Mouse (Mus musculus) neural tube, embryonic 13.5 days (tissue): ENCODE measurements around the gene Col5a1. TPM values are rescaled to one million over a fixed set of nuclear protein-coding genes. Genes with fewer than 3 reads are reported as not detected.
A peak's percentile ranks its signal among the peaks of the same experiment; 100 is the strongest.

Experiments used
- ATAC-seq: fragments of 200-750 bp; cut with Nextera tagmentation; 2 replicates; pipeline ENCODE4 v1.8.0; 2017; ENCODE audit warnings: low read depth, mild to moderate bottlenecking, moderate TSS enrichment, moderate library complexity
- H3K27ac ChIP-seq: fragments of 300-500 bp; sonication (generic); replicated peaks from 2 replicates; pipeline ENCODE4 v1.5.1; 2015; ENCODE audit warnings: moderate library complexity, mild to moderate bottlenecking, inconsistent platforms
- H3K27me3 ChIP-seq: fragments of 300-500 bp; sonication (generic); 2 replicates; pipeline ENCODE4 v1.6.1; 2015; ENCODE audit warnings: mild to moderate bottlenecking, inconsistent platforms
- H3K36me3 ChIP-seq: fragments of 300-500 bp; sonication (generic); 2 replicates; pipeline ENCODE4 v1.6.1; 2015; ENCODE audit warnings: mild to moderate bottlenecking, inconsistent platforms
- H3K4me1 ChIP-seq: fragments of 300-500 bp; sonication (generic); replicated peaks from 2 replicates; pipeline ENCODE4 v1.6.1; 2015; ENCODE audit warnings: inconsistent platforms
- H3K4me2 ChIP-seq: fragments of 300-500 bp; sonication (generic); 2 replicates; pipeline ENCODE4 v1.6.1; 2015; ENCODE audit warnings: inconsistent platforms, mild to moderate bottlenecking, moderate library complexity
- H3K4me3 ChIP-seq: fragments of 300-500 bp; sonication (generic); 2 replicates; pipeline ENCODE4 v1.5.1; 2015; ENCODE audit warnings: mild to moderate bottlenecking, inconsistent platforms
- H3K9ac ChIP-seq: fragments of 300-500 bp; sonication (generic); 2 replicates; pipeline ENCODE4 v1.6.1; 2015; ENCODE audit warnings: moderate library complexity, mild to moderate bottlenecking, inconsistent platforms
- H3K9me3 ChIP-seq: fragments of 300-500 bp; sonication (generic); 2 replicates; pipeline ENCODE4 v1.6.1; 2016; ENCODE audit warnings: inconsistent platforms
- WGBS: fragments of 180-500 bp; shearing (Covaris S2); methylation state at CpG from one replicate; pipeline ENCODE4 v1.1.7; 2015; 5-methylcytosine and 5-hydroxymethylcytosine counted together
- polyA plus RNA-seq: library from polyadenylated mRNA; unstranded; fragments of >200 nt; fragmentation: Nextera tagmentation; extraction: Ambion mirVana; gene quantifications from 2 replicates; pipeline ENCODE4 v1.2.1, GENCODE M21; 2015

The Col5a1 gene
- polyA plus RNA-seq = 25.8 and 27.4 TPM in 2 replicates

DNA sequence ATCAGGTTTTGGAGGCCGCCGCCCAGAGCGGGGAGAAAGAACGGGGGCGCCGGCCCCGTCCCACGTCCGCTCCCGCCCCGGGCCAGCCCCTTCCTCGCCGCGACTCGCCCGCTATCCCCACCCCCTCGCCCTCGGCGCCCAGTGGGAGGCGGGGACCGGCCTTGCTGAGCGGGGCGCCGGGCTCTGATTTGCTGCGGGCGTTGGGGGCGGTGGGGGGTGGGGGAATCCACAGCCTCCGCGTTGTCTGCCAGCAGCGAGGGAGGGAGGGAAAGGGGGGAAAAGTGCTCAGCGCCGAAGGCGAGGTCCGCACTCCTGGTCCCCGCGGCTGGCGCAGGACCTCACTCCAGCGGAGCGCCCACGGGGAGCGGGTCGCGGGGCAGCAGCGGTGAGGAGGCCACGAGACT is at the start of gene Col5a1:
TSS of gene Col5a1 (plus strand) at position 278 of the 404 bp plus-strand sequence.
- peak within 1 kb of the TSS; percentile 48 for H3K4me3 ChIP-seq
- H3K9me3 ChIP-seq = no peaks in the 10 kb centered on the region
- peaks cover 33% of the 10 kb centered on the region for H3K27me3 ChIP-seq
- no peaks in the 10 kb centered on the region for H3K36me3 ChIP-seq
- peak within 1 kb of the TSS; percentile 68 for H3K27ac ChIP-seq
- peak within 1 kb of the TSS; percentile 66 for H3K9ac ChIP-seq
- H3K4me2 ChIP-seq = peak within 1 kb of the TSS; percentile 75
- peak; percentile 88 for ATAC-seq
- H3K4me1 ChIP-seq = peaks cover 43% of the 10 kb centered on the region
- WGBS = under 1% methylated on average over 45 of the region's 45 CpGs

GRCm38 (mm10) chr2:27838112-27838511 is 48.1 kb upstream of the Col5a1 start:
- H3K4me2 ChIP-seq = no peak overlapping the region
- H3K9ac ChIP-seq = no peak overlapping the region
- H3K9me3 ChIP-seq = no peaks in the 10 kb centered on the region
- no peak for ATAC-seq
- 60% methylated on average over 9 of the region's 9 CpGs for WGBS
- H3K4me3 ChIP-seq = no peak overlapping the region
- H3K36me3 ChIP-seq = no peaks in the 10 kb centered on the region
- H3K27me3 ChIP-seq = no peaks in the 10 kb centered on the region
- peaks cover 12% of the 10 kb centered on the region for H3K4me1 ChIP-seq
- no peak overlapping the region for H3K27ac ChIP-seq

DNA sequence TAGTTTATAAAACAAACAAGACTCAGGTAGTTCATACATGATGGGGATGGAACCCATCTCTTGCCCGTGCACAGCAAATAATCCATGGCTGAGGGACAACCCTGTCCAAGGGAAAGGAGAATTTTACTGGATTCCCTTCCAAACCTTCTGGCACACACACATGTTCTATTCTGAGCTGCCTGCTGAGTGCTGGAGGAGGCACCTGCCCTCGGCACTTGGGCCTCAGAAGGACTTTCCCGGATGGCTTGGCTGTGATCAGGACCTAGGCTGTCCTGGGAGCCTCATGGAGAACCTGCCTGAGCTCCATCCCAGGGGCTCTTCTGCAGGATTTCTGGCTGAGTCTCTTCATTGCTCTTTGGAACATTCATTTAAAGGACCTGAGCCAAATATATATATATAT is 45.3 kb upstream of the Col5a1 start:
- H3K9me3 ChIP-seq = no peaks in the 10 kb centered on the region
- H3K27ac ChIP-seq = no peak overlapping the region
- no peaks in the 10 kb centered on the region for H3K27me3 ChIP-seq
- H3K4me1 ChIP-seq = peaks cover 5% of the 10 kb centered on the region
- 69% methylated on average over 3 of the region's 3 CpGs for WGBS
- H3K9ac ChIP-seq = no peak overlapping the region
- no peak overlapping the region for H3K4me2 ChIP-seq
- no peaks in the 10 kb centered on the region for H3K36me3 ChIP-seq
- ATAC-seq = no peak
- H3K4me3 ChIP-seq = no peak overlapping the region

DNA sequence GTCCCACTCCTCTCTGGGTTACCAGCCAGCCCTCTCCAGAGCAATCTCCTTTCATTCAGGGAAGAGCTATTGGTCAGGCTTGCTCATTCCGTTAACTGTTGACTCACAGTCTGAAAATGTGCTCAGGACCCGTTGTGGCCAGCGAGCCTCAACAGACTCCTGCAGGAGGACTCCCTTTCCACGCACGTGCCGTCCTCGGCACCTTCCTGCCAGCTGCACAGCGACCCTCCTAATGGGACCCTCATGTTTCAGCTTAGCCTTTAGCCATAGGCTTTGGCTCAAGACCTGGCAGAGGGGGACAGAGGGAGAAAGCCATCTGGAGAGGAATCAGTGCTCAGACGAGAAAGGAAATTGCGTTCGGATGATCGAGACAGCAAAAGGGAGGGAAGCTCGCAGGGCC is 43.3 kb upstream of the Col5a1 start:
- Histone ChIP-seq H3K36me3 (no peaks in the 10 kb centered on the region), H3K27me3 (no peaks in the 10 kb centered on the region), H3K9me3 (no peaks in the 10 kb centered on the region), H3K4me1 (no peaks in the 10 kb centered on the region), H3K4me2 (no peak overlapping the region), H3K27ac (no peak overlapping the region), H3K9ac (no peak overlapping the region), H3K4me3 (no peak overlapping the region)
- 72% methylated on average over 13 of the region's 13 CpGs for WGBS
- no peak for ATAC-seq

DNA sequence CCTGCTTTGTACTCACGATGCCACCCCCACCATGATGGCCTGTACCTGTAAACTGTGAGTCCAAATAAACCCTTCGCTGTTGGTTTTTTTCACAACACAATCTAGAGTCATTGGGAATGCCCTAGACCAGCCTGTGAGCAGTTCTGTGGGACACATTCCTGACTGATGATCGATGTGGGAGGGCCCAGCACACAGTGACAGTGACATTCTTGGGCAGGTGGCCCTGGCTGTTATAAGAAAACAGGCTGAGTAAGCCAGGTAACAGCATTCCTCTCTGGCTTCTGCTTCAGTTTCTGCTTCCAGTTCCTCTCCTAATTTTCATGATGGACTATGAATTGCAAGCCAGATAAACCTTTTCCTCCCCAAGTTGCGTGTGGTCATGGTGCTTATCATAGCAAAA is 41.3 kb upstream of the Col5a1 start:
- no peaks in the 10 kb centered on the region for H3K4me1 ChIP-seq
- no peaks in the 10 kb centered on the region for H3K27me3 ChIP-seq
- no peaks in the 10 kb centered on the region for H3K9me3 ChIP-seq
- whole genome bisulfite sequencing = 86% methylated on average over 4 of the region's 4 CpGs
- H3K4me2 ChIP-seq = no peak overlapping the region
- H3K27ac ChIP-seq = no peak overlapping the region
- ATAC-seq = no peak
- no peak overlapping the region for H3K9ac ChIP-seq
- no peak overlapping the region for H3K4me3 ChIP-seq
- no peaks in the 10 kb centered on the region for H3K36me3 ChIP-seq

DNA sequence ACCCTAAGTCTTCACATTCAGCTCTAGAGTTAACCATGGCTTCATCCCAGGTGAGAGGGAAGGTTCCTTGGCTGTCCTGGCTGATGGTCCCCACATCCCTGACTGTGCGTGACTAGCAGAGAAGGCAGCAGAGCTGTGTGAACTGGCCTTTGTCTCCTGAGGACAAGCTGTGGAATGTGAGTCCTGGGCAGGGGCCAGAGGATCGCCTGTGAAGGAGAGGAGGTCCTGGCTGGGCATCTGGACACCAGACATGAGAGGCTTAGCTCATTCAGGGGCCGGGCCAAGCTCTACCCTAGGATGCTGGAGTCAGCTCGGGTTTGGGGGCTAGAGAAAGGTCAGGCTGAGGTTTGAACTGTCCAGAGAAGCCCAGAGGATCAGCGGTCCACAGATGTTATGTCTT is 39.2 kb upstream of the Col5a1 start:
- H3K9me3 ChIP-seq = no peaks in the 10 kb centered on the region
- no peaks in the 10 kb centered on the region for H3K27me3 ChIP-seq
- no peaks in the 10 kb centered on the region for H3K4me1 ChIP-seq
- no peak overlapping the region for H3K4me3 ChIP-seq
- 67% methylated on average over 5 of the region's 5 CpGs for WGBS
- no peaks in the 10 kb centered on the region for H3K36me3 ChIP-seq
- no peak for ATAC-seq
- no peak overlapping the region for H3K4me2 ChIP-seq
- no peak overlapping the region for H3K27ac ChIP-seq
- no peak overlapping the region for H3K9ac ChIP-seq

DNA sequence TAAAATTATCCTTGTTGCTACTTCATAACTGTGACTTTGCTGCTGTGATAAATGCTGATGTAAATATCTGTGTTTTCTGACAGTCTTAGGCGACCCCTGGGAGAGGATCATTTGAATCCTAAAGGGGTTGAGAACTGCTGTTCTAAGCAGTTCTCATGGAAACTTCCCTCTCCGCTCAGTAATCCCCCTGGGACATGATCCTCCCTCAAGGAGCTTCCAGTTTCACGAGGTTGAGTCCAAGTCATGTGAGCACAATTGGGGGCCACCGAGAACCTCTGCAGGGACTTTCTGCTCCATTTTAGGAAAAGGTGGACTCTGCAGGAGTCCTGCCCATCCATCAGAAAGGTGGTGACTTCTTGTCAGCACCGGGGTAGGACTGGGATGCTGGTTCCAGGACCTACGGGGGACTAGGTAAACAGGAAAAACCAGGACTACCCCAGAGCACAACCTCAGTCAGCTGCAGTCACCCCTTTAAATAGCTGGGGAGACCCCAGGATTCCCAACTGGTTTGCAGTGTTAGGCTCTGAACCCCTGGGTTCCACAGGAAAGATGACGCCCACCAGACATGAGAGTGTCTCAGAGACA is 38.3 kb upstream of the Col5a1 start:
- Histone ChIP-seq H3K4me2 (no peak overlapping the region), H3K36me3 (no peaks in the 10 kb centered on the region), H3K27me3 (no peaks in the 10 kb centered on the region), H3K4me3 (no peak overlapping the region), H3K4me1 (no peaks in the 10 kb centered on the region), H3K9me3 (no peaks in the 10 kb centered on the region), H3K27ac (no peak overlapping the region), H3K9ac (no peak overlapping the region)
- 58% methylated on average over 7 of the region's 7 CpGs for WGBS
- ATAC-seq = no peak

- Histone ChIP-seq H3K4me1 (no peaks in the 10 kb centered on the region), H3K9me3 (no peaks in the 10 kb centered on the region), H3K36me3 (no peaks in the 10 kb centered on the region), H3K9ac (no peak overlapping the region), H3K27ac (no peak overlapping the region), H3K27me3 (no peaks in the 10 kb centered on the region), H3K4me3 (no peak overlapping the region), H3K4me2 (no peak overlapping the region)
- ATAC-seq = no peak
- 82% methylated on average over 5 of the region's 5 CpGs for WGBS
These were observed 37.8 kb upstream of the Col5a1 start for GRCm38 (mm10) chr2:27848466-27848865.

- Histone ChIP-seq H3K36me3 (no peaks in the 10 kb centered on the region), H3K9me3 (no peaks in the 10 kb centered on the region), H3K4me3 (no peak overlapping the region), H3K27me3 (no peaks in the 10 kb centered on the region), H3K4me1 (peaks cover 7% of the 10 kb centered on the region), H3K9ac (no peak overlapping the region), H3K27ac (no peak overlapping the region), H3K4me2 (no peak overlapping the region)
- ATAC-seq = no peak
- WGBS = 51% methylated on average over 9 of the region's 9 CpGs
These were observed 27.8 kb upstream of the Col5a1 start for GRCm38 (mm10) chr2:27858348-27858903.

- no peak overlapping the region for H3K4me2 ChIP-seq
- H3K9ac ChIP-seq = no peak overlapping the region
- no peaks in the 10 kb centered on the region for H3K9me3 ChIP-seq
- no peaks in the 10 kb centered on the region for H3K27me3 ChIP-seq
- ATAC-seq = no peak
- 85% methylated on average over 9 of the region's 9 CpGs for WGBS
- H3K4me1 ChIP-seq = peaks cover 7% of the 10 kb centered on the region
- no peak overlapping the region for H3K27ac ChIP-seq
- H3K4me3 ChIP-seq = no peak overlapping the region
- H3K36me3 ChIP-seq = no peaks in the 10 kb centered on the region
These were observed 24.5 kb upstream of the Col5a1 start for GRCm38 (mm10) chr2:27861576-27862238.

DNA sequence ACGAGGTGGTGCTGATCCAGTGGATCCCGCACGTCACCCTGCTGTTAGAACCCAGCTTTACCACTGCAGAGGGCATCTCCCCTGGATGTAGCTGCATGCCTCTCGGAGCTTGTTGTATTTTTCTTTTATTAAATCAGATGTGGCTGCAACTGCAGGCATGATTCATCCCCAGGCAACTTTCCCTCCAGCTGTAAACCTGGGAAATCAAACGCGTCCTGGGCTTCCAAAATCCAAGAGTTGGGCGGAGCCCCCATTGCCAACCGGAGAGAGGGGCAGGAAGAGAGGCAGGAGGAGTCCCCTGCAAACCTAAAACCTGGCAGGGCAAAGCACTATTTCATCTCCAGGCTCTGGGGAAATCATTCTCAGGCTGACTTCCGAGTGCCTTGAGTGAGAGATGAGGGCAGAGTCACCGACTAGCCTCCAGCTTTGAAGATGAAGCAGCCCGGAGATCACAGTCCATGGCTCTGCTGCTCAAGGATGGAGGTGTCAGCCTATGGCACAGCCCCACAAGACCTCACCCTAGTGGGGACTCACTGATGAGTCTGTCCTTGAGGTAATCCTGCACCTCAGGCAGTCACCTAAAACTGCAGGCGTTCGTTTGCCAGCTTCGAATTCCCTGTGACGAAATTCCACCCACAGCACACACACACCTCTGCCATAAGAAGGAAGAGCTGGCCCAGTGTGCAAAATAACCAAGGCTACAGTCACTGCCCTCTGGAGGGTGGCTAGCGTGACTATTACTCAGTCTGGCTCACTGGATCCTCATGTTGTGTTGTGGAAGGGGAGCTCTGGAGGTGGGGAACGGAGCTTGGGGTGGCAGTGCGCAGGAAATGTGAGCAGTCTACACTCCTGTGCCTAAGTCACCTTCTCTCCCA is 21.5 kb upstream of the Col5a1 start:
- WGBS = 77% methylated on average over 18 of the region's 18 CpGs
- Histone ChIP-seq H3K9ac (no peak overlapping the region), H3K9me3 (no peaks in the 10 kb centered on the region), H3K4me3 (no peak overlapping the region), H3K4me1 (no peaks in the 10 kb centered on the region), H3K27me3 (no peaks in the 10 kb centered on the region), H3K27ac (no peak overlapping the region), H3K36me3 (no peaks in the 10 kb centered on the region), H3K4me2 (no peak overlapping the region)
- no peak for ATAC-seq

DNA sequence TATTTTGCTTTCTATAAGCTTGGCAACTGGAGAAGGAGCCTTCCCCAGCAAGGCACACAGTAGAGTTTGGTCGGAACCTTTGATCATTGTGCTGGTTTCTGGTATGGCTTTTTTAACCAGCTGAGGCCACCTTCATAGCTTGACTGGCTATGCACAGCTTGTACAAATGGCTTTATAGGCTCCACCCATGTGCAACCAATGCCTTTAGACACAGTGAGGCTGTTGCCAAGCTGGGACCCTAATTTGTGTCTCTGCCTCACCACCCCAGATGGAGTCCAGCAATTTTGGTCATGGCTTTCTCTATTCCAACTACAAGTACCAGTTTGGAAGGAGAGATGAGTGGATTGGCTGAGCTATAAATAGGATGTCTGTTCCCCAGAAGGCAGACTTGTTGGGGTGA is 15.6 kb upstream of the Col5a1 start:
- no peak overlapping the region for H3K27ac ChIP-seq
- H3K4me2 ChIP-seq = no peak overlapping the region
- H3K36me3 ChIP-seq = no peaks in the 10 kb centered on the region
- H3K4me1 ChIP-seq = no peaks in the 10 kb centered on the region
- no peak for ATAC-seq
- WGBS = 83% methylated on average over 1 of the region's 1 CpGs
- H3K27me3 ChIP-seq = no peaks in the 10 kb centered on the region
- no peak overlapping the region for H3K9ac ChIP-seq
- H3K9me3 ChIP-seq = no peaks in the 10 kb centered on the region
- H3K4me3 ChIP-seq = no peak overlapping the region
